Mouse (Mus musculus): ENCODE results near the gene Pde4d. TPM values are rescaled to one million over a fixed set of nuclear protein-coding genes. Genes with fewer than 3 reads are reported as not detected.

The Pde4d gene
- polyA plus RNA-seq, 1 experiment from 2014 or later: 12.9 TPM

DNA sequence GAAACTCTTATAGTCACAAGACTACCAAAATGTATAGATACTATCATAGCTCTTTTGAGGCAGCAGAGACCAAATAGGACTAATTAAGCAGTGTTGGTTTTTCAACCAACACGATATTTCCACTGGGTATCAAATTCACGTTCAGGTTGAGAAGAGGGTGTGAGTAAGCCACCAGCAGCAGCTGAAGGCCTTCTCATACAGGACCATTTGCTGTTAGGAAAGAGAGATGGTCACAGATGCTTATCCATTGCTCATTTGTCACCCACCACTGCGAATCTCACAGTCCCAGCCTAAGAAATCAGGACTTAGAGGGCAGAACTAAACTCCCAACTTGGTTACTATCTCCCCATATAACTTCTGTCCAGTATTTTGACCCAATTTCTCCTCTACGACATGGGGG is 1338.9 kb downstream of the Pde4d start:
- Histone ChIP-seq H3K4me3 (ENCODE audit: low read depth, low read length) (no peak overlapping the region), H3K4me1 (ENCODE audit: control insufficient read depth, low read depth, low read length) (no peaks in the 10 kb centered on the region), H3K27ac (ENCODE audit: low read length) (no peak overlapping the region), H3K9me3 (replicated peaks; ENCODE audit: control insufficient read depth, low read length) (no peaks in the 10 kb centered on the region), H3K36me3 (ENCODE audit: control insufficient read depth, insufficient read depth) (no peaks in the 10 kb centered on the region), H3K4me2 (ENCODE audit: low read depth, low read length) (no peak overlapping the region), H3K27me3 (ENCODE audit: control insufficient read depth, insufficient read depth, low read depth, low read length) (no peaks in the 10 kb centered on the region), H3K9ac (ENCODE audit: low read depth, low read length) (no peak overlapping the region)
- ATAC-seq (ENCODE audit: low read depth): no peak
- 85% methylated on average over 4 of the region's 4 CpGs for WGBS (ENCODE audit: insufficient replicate concordance)

DNA sequence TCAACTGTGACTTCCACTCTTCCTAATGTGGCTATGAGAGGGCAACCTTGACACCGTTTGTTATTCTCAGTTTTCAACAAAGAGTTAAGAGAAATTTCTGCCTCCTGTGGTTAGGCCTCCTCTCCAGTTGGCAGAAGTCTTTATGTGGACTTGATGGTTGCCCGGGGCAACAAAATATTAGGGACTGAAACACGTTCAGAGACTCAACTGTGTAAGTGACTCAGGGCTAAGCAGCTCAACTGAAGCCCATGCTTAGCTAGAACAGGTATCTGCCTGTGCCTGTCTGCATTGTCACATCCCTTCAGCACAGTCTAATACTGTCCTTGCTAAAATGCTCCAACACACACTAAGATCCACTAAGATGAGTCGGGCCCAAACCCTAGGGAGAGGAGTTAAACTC is 1339.4 kb downstream of the Pde4d start:
- H3K4me1 ChIP-seq (ENCODE audit: control insufficient read depth, low read depth, low read length): no peaks in the 10 kb centered on the region
- no peak overlapping the region for H3K4me3 ChIP-seq (ENCODE audit: low read depth, low read length)
- H3K4me2 ChIP-seq (ENCODE audit: low read depth, low read length): no peak overlapping the region
- H3K27me3 ChIP-seq (ENCODE audit: control insufficient read depth, insufficient read depth, low read depth, low read length): no peaks in the 10 kb centered on the region
- no peak for ATAC-seq (ENCODE audit: low read depth)
- no peak overlapping the region for H3K9ac ChIP-seq (ENCODE audit: low read depth, low read length)
- 66% methylated on average over 4 of the region's 4 CpGs for WGBS (ENCODE audit: insufficient replicate concordance)
- no peaks in the 10 kb centered on the region for H3K36me3 ChIP-seq (ENCODE audit: control insufficient read depth, insufficient read depth)
- H3K27ac ChIP-seq (ENCODE audit: low read length): no peak overlapping the region
- no peaks in the 10 kb centered on the region for H3K9me3 ChIP-seq (replicated peaks; ENCODE audit: control insufficient read depth, low read length)

DNA sequence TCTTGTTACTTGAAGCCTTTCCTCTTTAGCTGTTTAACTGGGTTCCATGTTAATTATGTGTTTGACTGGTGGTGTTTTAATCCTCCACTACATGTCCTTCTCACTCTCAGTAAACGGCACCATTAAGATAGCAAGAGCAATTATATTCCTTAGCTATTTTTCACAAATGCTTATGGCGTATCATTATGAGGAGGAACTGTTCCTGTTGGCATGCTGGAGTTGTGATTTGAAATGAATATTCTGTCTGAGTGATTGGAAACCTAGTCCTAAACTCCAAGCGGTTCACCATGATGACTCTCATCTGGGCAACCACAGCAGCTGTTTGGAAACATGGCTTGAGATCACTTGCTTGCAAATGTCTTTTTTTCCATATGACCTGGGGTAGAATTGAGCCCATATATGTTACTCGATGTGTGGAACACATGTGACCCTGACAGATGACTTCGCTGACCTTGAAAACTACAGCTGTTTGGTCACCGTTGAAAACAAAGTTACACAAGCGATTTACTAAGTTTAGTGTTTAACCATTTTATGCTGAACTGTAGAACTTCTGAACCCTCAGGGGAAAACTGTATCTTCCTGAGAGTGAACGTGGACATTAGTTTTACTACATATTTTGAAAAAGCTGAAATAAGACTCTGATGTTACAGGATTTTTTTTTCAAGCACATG is 1340.4 kb downstream of the Pde4d start:
- 73% methylated on average over 8 of the region's 8 CpGs for WGBS (ENCODE audit: insufficient replicate concordance)
- H3K27me3 ChIP-seq (ENCODE audit: control insufficient read depth, insufficient read depth, low read depth, low read length): no peaks in the 10 kb centered on the region
- H3K27ac ChIP-seq (ENCODE audit: low read length): peak overlapping the region; percentile 38; the same call in 1 of the 2 replicates
- H3K4me1 ChIP-seq (ENCODE audit: control insufficient read depth, low read depth, low read length): no peaks in the 10 kb centered on the region
- H3K4me2 ChIP-seq (ENCODE audit: low read depth, low read length): no peak overlapping the region
- H3K9ac ChIP-seq (ENCODE audit: low read depth, low read length): no peak overlapping the region
- no peaks in the 10 kb centered on the region for H3K36me3 ChIP-seq (ENCODE audit: control insufficient read depth, insufficient read depth)
- peak; percentile 43; the same call in 1 of the 2 replicates for ATAC-seq (ENCODE audit: low read depth)
- no peaks in the 10 kb centered on the region for H3K9me3 ChIP-seq (replicated peaks; ENCODE audit: control insufficient read depth, low read length)
- no peak overlapping the region for H3K4me3 ChIP-seq (ENCODE audit: low read depth, low read length)

DNA sequence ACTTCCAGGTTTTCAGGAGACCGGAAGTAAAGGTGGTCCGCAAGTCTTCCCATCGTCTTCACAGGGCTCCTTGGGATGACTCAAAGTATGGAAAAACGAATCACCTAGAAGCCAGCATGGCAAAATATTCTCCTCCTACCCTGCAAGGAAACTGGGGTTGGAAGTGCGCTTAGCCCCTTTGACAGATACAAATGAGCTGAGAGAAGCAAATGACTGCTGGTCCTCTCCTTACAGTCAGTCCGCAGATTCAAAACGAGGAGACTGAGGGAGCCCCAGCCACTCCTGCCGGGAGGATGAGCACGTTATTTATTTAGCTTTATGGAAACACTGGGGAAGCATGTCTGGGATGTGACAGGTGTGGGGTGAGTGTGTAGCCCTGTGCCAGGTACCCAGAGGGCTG is 1344.2 kb downstream of the Pde4d start:
- H3K4me2 ChIP-seq (ENCODE audit: low read depth, low read length): no peak overlapping the region
- H3K27me3 ChIP-seq (ENCODE audit: control insufficient read depth, insufficient read depth, low read depth, low read length): no peaks in the 10 kb centered on the region
- WGBS (ENCODE audit: insufficient replicate concordance): 86% methylated on average over 9 of the region's 9 CpGs
- no peaks in the 10 kb centered on the region for H3K9me3 ChIP-seq (replicated peaks; ENCODE audit: control insufficient read depth, low read length)
- H3K4me3 ChIP-seq (ENCODE audit: low read depth, low read length): no peak overlapping the region
- H3K4me1 ChIP-seq (ENCODE audit: control insufficient read depth, low read depth, low read length): no peaks in the 10 kb centered on the region
- no peak overlapping the region for H3K9ac ChIP-seq (ENCODE audit: low read depth, low read length)
- H3K36me3 ChIP-seq (ENCODE audit: control insufficient read depth, insufficient read depth): no peaks in the 10 kb centered on the region
- ATAC-seq (ENCODE audit: low read depth): no peak
- no peak overlapping the region for H3K27ac ChIP-seq (ENCODE audit: low read length)

DNA sequence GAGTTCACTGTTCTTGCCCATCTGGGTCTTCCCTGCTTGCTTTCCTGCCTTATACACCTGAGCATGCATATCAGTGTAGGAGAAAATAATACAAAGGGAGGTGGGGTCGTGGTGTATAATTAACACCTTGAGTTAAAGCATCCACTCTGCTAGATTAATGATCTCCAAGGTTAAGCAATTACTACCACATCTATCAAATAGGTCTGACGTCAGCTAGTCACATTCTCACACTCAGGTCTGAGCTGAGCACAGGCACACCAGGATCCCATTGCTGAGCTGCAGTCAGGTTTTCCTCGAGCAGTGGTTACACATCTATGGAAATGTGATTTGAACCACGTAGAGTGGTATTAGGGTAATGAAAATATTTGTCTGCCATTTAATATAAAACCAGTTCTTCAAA is 1348.9 kb downstream of the Pde4d start:
- no peaks in the 10 kb centered on the region for H3K9me3 ChIP-seq (replicated peaks; ENCODE audit: control insufficient read depth, low read length)
- no peaks in the 10 kb centered on the region for H3K27me3 ChIP-seq (ENCODE audit: control insufficient read depth, insufficient read depth, low read depth, low read length)
- no peaks in the 10 kb centered on the region for H3K36me3 ChIP-seq (ENCODE audit: control insufficient read depth, insufficient read depth)
- ATAC-seq (ENCODE audit: low read depth): no peak
- no peak overlapping the region for H3K4me3 ChIP-seq (ENCODE audit: low read depth, low read length)
- H3K4me1 ChIP-seq (ENCODE audit: control insufficient read depth, low read depth, low read length): no peaks in the 10 kb centered on the region
- no peak overlapping the region for H3K4me2 ChIP-seq (ENCODE audit: low read depth, low read length)
- WGBS (ENCODE audit: insufficient replicate concordance): 71% methylated on average over 4 of the region's 4 CpGs
- no peak overlapping the region for H3K27ac ChIP-seq (ENCODE audit: low read length)
- no peak overlapping the region for H3K9ac ChIP-seq (ENCODE audit: low read depth, low read length)

DNA sequence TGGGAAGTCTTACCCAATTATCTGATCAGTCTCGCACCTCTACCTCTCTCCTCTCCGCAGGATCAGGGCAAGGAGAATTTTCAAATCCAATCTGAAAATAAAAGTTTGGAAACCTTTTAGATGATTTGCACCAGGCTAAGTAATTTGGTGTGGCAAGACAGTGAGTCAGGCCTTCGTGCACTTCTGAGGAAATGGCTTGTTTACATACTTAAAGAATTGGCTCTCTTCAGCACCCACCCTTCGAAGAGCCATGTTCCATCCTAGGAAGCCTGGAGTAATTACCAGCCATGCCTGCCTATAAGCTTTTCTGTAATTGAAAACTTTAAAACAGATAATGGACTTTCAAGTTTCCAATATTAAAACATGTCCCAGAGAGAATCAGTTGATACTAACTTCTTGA is 1352.5 kb downstream of the Pde4d start:
- Histone ChIP-seq H3K4me2 (ENCODE audit: low read depth, low read length) (no peak overlapping the region), H3K9ac (ENCODE audit: low read depth, low read length) (no peak overlapping the region), H3K4me1 (ENCODE audit: control insufficient read depth, low read depth, low read length) (peaks cover 12% of the 10 kb centered on the region), H3K27ac (ENCODE audit: low read length) (no peak overlapping the region), H3K27me3 (ENCODE audit: control insufficient read depth, insufficient read depth, low read depth, low read length) (no peaks in the 10 kb centered on the region), H3K36me3 (ENCODE audit: control insufficient read depth, insufficient read depth) (no peaks in the 10 kb centered on the region), H3K9me3 (replicated peaks; ENCODE audit: control insufficient read depth, low read length) (no peaks in the 10 kb centered on the region), H3K4me3 (ENCODE audit: low read depth, low read length) (no peak overlapping the region)
- 59% methylated on average over 4 of the region's 4 CpGs for WGBS (ENCODE audit: insufficient replicate concordance)
- no peak for ATAC-seq (ENCODE audit: low read depth)

DNA sequence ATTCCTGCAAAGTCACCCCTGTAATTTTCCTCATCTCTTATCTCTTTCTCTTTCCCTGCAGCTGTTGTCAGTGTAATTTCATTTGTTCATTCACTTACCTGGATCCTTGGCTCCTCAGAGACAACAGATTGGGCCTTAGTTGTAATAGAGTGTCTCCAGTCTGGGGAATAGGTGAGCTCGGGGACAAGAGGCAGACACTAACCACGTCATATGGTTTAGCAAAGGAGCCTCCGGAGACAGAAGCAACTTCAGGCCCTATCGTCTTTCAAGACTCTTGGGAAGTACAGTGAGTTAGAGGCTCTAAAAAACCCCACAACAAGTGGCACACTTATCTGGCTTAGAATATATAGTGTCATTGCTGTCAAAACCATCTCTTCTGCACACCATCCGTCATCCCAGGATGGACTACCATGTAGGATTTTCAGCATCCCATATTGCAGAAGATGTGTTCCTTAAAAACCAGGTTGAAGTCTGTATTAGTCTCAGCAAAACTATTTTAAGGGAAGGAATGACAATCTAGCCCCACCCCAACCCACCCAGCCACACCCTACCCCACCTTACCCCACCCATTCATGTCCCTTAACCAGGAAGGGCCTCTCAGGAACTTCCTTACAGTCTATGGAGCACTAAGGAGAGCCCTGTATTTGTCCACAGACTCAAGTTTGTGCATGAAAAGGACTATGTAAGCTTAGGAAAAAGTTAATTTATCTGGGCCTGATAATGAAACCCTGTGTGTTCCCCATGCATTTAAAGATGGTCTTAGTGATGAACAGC is 1356.6 kb downstream of the Pde4d start:
- H3K4me3 ChIP-seq (ENCODE audit: low read depth, low read length): no peak overlapping the region
- H3K9me3 ChIP-seq (replicated peaks; ENCODE audit: control insufficient read depth, low read length): no peaks in the 10 kb centered on the region
- H3K36me3 ChIP-seq (ENCODE audit: control insufficient read depth, insufficient read depth): no peaks in the 10 kb centered on the region
- 71% methylated on average over 5 of the region's 5 CpGs for WGBS (ENCODE audit: insufficient replicate concordance)
- H3K27me3 ChIP-seq (ENCODE audit: control insufficient read depth, insufficient read depth, low read depth, low read length): no peaks in the 10 kb centered on the region
- H3K27ac ChIP-seq (ENCODE audit: low read length): no peak overlapping the region
- no peak for ATAC-seq (ENCODE audit: low read depth)
- no peak overlapping the region for H3K9ac ChIP-seq (ENCODE audit: low read depth, low read length)
- no peak overlapping the region for H3K4me2 ChIP-seq (ENCODE audit: low read depth, low read length)
- H3K4me1 ChIP-seq (ENCODE audit: control insufficient read depth, low read depth, low read length): peaks cover 26% of the 10 kb centered on the region

DNA sequence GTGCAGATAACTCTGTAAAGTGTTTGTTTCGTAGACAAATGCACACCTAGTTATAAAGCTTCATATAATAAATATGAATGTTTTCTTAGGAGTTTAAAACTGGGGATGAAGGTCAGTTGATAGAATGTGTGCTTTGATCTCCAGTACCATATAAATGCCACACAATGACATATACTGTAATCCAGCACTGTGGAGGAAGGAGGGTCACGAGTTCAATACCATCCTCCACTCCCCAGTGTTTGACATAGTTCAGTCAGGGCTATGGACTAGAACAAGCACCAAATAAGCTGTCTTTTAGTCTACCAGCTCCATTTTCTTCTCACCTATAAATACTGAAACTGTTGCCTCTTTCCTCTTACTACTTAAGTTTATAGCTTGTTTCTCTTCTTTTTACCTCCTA is 1357.3 kb downstream of the Pde4d start:
- H3K9ac ChIP-seq (ENCODE audit: low read depth, low read length): no peak overlapping the region
- H3K36me3 ChIP-seq (ENCODE audit: control insufficient read depth, insufficient read depth): no peaks in the 10 kb centered on the region
- no peaks in the 10 kb centered on the region for H3K9me3 ChIP-seq (replicated peaks; ENCODE audit: control insufficient read depth, low read length)
- ATAC-seq (ENCODE audit: low read depth): no peak
- H3K4me2 ChIP-seq (ENCODE audit: low read depth, low read length): no peak overlapping the region
- no peak overlapping the region for H3K4me3 ChIP-seq (ENCODE audit: low read depth, low read length)
- H3K27me3 ChIP-seq (ENCODE audit: control insufficient read depth, insufficient read depth, low read depth, low read length): no peaks in the 10 kb centered on the region
- peaks cover 26% of the 10 kb centered on the region for H3K4me1 ChIP-seq (ENCODE audit: control insufficient read depth, low read depth, low read length)
- 0 out of 2 replicates have a peak overlapping the region, but pooled peaks have one; percentile 16 for H3K27ac ChIP-seq (ENCODE audit: low read length)
- WGBS (ENCODE audit: insufficient replicate concordance): 67% methylated on average over 2 of the region's 2 CpGs

DNA sequence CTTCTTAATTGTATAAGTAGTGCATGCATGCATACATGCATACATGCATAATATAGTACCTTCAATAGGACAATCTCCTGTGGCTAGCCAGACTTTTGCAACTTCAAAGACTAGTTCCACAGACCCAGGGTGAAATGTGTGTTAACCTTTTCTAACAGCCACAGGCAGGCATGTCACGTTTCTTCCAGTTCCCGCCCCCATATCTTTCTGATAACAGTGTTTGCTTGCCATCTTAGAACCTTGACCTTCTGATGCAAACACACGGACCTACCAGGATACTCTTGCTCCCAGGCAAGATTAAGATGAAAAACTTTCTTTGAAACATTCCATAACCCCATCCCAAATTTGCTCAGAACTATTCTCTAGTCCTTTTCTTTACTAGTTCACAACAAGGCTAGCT is 1357.7 kb downstream of the Pde4d start:
- Histone ChIP-seq H3K9me3 (replicated peaks; ENCODE audit: control insufficient read depth, low read length) (no peaks in the 10 kb centered on the region), H3K9ac (ENCODE audit: low read depth, low read length) (no peak overlapping the region), H3K36me3 (ENCODE audit: control insufficient read depth, insufficient read depth) (no peaks in the 10 kb centered on the region), H3K27ac (ENCODE audit: low read length) (peak overlapping the region; percentile 47), H3K4me1 (ENCODE audit: control insufficient read depth, low read depth, low read length) (peaks cover 26% of the 10 kb centered on the region), H3K27me3 (ENCODE audit: control insufficient read depth, insufficient read depth, low read depth, low read length) (no peaks in the 10 kb centered on the region), H3K4me2 (ENCODE audit: low read depth, low read length) (0 out of 2 replicates have a peak overlapping the region, but pooled peaks have one; percentile 5), H3K4me3 (ENCODE audit: low read depth, low read length) (no peak overlapping the region)
- peak; percentile 80 for ATAC-seq (ENCODE audit: low read depth)
- 12% methylated on average over 3 of the region's 3 CpGs for WGBS (ENCODE audit: insufficient replicate concordance)
